Mouse (Mus musculus) right cerebral cortex, adult 18-20 months (tissue): ENCODE results near the gene Ece1.

ENCODE experiments used
- DNase-seq: peaks from one replicate; pipeline ENCODE4 v3.0.0; 2022; ENCODE audit warnings: mixed read lengths

Gene Ece1

DNA sequence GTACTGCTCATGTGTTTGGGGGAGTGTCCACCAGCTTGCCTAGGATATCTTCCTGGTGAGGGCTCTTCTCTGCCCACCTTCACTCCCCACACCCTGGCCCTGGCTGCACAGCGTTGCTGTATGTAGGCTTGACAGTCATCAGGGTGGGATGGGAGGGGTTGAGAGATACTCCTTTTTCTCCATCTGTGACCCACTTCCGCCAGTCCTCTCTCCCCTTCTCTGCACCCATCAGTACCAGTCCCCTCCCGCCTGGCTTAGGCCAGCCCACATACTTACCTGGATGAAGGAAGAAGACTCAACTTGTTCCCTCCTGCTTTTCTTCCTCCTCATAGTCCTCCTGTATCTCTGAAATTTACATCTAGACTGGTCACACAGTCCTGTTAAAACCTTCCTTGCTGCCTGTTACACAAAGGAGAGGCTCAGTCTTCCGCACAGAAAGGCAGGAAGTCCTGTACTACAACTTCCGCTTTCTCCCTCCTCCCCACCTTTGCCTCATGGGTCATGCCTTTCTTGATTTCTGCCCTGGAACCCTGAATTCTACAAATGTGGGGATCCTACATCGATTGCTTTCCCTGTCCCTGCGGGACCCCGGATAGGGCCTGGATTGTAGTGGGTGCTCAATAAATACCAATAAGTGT is 21.6 kb downstream of the Ece1 start:
- no peak for DNase-seq

DNA sequence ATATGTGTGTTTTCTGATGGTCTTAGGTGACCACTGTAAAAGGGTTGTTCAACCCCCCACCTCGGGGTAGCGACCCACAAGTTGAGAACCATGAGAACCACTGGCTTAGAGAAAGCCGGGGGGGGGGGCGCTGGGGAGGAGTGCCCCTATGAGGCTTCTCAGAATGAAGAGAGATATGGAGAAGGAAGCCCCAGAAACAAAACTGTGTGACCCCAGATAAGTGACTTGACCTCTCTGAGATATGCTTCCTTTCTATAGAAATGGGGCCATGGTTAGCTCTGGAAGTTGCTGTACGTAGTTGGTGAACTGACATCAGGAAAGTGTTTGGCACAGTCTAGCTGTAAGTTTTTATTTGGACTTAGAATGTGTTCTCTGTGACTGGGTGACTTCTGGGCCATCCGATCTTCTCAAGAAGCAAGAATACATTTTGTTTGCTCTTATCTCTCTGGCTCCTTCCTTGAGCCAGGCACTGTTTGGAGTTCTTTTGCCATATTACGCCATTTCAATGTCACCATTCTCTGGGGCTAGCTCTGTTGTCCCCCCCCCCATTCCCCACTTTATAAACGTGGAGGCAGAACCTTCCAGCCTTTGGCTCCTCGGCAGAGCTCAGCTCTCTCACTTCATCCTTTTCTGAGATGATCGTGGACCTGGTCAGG is 25.4 kb downstream of the Ece1 start:
- DNase-seq, result no peak

DNA sequence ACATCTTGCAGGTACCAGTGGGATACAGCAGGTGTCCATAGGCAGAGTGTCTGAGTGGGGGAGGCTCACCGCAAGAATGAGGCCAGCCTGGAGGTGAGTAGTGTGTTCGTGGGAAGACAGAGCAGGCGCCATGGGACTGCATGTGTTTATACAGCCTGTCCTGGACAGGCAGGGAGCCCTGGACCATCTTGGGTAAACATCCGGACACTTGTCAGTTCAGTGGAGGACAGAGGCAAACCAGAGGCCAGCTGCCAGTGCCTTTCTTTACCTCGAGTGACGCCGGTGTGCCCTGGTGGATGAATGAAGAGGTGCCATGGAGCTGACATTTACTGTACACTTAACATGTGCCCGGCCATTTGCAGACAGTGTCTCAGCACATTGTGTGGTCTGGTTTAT is 26.0 kb downstream of the Ece1 start:
- DNase-seq, result no peak

DNA sequence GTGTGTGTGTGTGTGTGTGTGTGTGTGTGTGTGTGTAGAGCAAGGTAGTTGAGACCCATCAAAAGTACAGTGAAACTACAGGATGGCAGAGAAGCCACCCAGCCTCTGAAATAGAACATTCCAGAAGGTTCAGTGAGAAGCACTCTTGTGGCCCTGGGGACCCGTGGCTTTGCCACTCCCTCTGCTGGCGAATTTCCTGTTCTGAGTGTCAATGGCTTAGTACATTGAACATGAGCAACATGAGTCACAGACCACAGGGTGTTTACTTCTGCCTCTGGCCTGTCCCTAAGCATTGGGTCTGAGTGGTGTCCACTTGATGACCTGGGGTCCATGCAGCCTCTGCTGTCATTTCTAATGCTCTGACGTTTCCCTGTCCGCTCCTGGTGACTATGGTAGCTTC is 28.6 kb downstream of the Ece1 start:
- no peak for DNase-seq

DNA sequence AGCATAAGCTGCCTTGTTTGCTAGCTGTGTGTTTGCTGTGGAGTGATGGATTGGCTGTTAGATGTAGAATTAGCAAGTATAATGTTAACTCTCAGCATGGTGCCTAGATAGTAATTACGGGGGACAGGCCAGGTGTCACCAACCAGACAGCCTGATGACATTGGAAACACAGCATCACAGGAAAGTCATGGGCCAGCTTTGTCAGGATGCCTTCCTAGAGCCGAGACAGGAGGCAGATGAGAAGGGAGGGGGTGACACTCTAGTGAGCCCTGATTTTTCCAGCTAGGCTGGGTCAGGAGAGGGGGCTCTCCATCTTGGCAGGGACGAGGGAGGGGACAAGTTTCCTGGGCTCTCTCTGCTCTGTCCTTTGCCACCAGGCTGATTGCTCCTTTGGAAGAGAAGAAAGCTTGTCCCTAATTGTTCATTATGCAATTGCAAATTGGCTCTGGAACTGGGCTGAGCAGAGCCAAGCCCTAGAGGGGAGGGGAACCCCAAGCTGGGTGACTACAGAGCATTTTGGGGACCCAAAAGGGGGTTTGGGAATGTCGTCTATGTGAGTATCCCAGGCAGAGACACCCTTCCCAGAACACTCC is 29.6 kb downstream of the Ece1 start:
- peak; percentile 57 for DNase-seq

DNA sequence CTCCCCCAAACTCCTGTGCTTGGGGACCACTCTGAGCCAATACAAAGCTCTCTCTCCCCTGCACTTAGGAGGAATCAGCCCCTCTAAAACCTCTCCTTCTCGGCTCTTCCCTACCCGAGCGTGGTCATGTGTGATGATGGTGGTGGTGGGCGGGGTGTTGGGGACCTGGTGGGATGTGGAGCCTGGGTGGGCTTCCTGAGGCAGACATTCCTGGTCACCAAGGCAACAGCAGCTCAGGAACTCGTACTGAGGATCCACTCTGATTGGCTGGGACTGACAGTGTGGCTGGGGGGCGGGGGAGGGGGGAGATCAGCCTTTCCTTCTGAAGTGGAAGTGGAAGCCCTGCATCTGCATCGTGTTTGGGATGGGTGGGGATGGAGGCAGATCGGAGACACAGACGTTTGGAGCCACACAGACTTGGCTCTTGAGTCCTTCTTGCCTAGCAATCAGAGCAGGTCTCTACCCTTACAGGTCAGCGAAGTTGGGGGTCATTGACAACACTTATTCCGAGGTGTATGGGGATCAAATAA is 30.7 kb downstream of the Ece1 start:
- no peak for DNase-seq

DNA sequence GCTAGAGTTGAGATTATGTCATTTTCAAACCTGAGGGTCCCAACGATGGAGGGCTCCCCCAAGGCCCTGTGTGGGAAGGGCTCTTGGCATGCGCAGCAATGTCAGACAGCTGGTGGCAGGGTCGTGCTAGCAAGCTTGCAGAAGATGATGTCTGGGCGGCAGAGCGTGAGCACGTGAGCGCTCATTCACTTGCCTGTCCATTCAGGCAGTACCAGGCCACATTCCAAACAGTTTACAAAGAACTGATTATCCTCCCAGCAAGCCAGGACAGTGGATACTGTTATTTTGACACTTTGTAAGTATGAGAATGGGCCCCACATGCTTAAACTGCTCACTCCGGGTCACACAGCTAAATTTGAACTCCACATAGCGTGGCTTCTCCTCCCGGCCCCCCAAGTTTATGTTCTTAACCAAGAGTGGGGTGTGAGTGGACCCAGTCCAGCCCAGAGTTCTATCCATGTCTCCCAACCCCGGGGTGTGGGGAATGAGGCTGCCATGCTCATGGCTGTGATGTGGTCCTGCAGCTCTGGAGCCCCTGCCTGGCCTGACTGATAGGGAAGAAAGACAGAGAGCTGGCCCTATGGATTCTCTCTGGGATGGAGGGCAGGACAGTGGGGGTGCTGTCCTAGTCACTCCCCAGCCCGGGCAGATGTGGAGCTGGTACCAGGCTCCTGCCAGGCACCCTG is 34.7 kb downstream of the Ece1 start:
- DNase-seq, result peak; percentile 42

DNA sequence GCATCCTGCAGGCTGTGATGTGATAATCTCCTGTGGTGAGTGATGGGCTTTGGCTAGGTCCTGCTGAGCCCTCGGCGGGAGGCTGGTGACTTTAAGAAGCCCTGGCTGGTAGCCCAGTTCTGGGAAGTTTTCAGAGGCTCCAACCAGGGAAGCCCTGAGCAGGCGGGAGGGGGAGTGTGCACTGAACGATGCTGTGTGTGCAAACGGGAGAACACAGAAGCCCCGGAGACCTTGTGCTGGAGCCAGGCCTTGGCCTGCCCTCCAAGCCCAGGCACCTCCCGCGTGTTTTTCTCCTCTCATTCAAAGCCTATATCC is 35.2 kb downstream of the Ece1 start:
- DNase-seq, result peak; percentile 72

DNA sequence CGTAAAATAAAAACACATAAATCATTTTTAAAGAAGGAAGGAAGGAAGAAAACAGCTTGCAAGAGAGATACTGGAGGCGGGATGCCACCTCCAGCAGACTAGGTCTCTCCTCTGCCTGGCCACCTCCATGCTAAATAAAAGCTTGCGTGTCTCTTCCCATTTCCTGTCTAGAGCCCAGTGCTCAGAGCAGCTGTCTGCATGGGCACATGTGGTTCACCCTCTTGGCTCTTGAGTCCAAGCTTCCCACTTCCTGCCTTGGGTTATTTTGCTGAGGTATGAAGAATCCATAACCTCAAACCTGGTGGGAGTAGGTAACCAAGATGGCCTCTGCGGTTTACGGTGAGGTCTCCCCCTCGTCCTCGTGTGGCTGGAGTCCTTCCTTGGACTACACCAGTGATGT is 36.5 kb downstream of the Ece1 start:
- no peak for DNase-seq

DNA sequence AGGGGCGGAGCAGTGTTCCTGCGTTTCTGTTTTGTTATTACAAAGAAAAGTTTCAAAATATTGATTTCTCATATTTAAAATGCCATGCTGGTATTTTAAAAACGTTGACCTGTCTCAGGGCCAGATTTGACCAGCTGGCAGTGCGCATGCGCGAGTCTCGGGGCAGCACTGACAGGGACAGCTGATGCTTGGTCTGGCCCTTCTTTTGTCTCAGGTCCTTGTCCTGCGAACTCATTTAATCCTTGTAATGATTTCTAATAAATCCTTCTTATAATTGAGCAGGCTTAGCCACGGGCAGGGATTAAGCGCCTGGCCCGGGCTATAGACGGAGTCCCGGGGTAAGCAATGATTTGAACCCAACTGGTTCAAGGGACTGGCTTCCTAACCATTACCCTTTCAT is 40.2 kb downstream of the Ece1 start:
- DNase-seq, result no peak

DNA sequence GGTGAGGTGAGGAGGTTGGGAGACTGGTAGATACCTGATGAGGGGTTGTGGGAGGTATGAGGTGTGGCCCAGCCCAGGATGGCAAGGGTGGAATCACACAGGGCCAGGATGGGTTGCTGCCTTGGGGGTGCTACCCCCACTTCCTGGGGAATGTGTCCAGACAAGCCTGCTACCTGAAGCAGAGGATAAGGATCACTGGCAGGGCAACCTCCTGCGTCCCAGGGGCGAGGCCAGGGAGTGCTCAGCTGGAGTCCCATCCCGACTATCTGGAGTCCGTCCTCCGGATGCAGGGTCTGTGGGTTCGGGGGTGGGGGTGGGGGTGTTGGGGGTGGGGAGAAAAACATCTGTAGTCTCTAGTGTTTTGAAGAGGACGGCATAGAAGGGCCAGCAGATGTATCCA is 40.8 kb downstream of the Ece1 start:
- no peak for DNase-seq

DNA sequence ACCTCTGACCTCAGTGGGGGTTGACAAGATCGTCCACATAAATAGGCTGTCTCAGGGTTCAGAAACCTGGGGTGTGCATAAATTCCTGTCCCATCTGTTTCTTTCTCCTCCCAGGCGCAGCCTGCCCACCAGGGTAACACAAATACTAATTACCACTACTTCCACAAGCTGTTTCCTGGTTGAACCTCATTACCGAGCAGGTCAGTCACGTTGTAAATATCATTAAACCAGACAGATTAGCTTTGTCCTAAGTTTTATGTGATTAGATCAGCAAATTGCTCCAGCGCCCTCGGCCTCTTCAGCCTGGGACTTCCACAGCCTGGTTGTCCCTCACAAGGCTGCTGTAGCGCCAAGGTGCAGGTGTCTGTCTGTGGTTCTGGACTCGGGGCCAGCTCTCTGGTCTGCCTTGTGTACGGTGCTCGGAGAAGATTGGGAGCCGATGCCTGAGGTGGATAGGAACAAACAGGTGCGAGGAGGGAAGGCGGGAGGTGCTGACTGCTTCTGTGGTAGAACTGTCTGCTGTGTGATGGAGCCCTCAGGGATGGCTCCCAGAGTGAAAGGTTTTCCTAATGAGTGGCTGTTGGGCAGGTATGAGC is 43.0 kb downstream of the Ece1 start:
- DNase-seq, result no peak

DNA sequence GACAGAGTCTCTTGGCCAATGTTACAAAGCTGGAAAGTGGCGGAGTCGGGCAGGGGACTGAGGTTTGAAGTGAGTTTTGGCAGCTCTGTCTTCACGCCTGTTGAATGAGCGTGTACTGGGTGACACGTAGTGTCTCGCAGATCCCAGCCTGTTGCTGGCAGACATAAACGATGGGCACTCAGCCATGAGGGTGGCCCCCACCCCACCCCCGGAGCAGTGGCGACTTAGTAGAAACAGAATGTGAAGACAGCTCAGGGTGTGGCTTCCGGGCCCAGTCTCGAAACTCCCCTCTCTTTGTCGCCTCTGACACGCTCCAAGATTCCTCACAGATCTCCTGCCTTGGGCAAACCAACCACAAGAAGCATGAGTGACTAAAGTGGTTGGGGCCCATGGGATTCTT is 45.9 kb downstream of the Ece1 start:
- no peak for DNase-seq

DNA sequence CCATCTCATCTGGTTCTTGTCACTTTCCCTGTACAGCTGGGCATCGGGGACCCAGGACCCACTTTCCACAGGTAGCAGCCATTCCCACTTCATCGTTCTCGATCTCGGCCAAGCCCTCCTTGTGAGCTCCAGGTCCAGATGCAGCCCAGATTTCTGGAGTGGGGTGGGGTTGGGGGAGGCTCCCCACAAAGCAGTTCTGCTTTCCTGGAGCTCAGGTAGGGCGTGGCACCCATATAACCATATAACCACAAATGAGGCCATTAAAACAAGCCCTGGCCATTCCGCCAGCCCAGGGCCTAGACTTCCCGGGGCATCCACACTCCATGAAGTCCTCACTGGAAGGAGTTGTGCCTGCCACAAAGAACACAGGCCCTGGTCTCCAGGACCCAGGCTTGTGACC is 46.5 kb downstream of the Ece1 start:
- DNase-seq, result no peak

DNA sequence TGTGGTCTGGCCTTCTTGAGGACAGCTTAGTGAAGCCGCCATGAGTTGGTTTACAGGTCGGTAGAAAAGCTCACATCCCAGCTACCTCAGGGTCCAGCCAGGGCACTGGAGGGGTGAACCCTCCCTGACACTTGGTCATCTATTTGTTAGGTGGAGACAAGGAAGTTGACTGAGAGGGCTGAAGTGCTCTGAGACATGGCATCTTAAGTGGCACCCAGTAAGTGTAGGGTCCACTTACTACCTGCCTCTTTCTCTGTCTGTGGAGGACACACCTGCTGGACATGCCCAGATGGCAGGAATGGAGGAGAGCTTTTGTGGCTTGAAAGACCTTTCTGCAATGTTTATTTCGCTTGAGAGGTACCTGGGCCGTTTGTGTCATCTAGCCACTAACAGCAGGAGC is 46.9 kb downstream of the Ece1 start:
- DNase-seq, result no peak

DNA sequence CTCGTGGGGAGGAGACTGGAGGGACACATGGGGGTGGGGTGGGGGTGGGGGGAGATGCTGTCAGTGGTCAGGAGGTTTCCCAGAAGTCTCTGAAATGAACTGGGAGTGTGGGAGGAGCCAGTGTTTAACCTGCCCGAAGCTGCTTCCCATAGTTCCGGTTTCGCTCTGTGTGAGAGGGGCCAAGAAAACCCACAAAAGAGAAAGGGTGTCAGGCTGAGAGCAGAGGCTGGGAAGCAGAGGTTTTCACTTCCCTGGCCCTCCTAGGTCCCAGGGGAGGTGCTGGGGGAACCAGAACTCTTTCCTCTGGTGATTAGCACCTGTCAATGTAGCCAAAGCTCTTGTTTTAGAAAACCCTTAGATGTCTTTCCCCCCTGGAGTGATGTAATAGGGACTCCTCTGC is 47.4 kb downstream of the Ece1 start:
- DNase-seq, result no peak

DNA sequence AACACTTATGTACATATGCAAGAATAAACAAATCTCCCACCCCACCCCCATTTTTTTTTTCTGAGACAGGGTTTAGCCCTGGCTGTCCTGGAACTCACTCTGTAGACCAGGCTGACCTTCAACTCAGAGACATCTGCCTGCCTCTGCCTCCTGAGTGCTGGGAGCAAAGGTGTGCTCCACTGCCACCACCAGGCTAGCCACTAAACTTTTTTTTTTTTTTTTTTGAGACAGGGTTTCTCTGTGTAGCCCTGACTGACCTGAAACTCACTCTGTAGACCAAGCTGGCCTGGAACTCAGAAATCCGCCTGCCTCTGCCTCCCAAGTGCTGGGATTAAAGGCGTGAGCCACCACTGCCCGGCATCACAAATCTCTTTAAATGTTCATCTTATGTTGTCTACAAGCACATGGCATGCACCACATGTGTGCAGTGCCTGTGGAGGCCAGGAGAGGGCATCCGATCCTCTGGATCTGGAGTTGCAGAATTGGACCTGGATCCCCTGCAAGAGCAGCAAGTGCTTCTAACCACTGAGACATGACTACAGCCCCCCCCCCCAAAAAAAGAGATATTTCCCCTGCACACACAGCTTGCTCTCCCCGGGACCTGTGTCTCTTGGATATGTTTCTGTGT is 48.5 kb downstream of the Ece1 start:
- DNase-seq, result no peak

DNA sequence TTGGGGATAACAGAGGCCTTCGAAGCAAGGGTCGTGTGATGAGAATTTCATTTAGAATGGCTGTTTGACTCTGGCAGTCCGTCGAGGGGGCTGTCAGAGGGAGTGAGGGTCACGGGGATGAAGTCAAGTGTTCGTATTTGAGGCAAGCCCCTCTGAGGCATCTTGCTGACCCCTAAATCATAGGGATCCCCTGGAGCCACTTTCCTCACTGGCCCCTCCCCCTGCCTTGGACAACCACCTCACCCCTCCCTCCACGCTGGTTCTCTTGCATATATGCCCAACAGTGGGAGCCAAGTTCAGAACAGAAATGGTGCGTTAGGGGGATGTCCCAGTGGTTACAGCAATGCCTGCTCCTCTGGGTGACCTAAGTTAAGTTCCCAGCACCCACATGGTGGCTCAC is 49.6 kb downstream of the Ece1 start:
- DNase-seq, result no peak

DNA sequence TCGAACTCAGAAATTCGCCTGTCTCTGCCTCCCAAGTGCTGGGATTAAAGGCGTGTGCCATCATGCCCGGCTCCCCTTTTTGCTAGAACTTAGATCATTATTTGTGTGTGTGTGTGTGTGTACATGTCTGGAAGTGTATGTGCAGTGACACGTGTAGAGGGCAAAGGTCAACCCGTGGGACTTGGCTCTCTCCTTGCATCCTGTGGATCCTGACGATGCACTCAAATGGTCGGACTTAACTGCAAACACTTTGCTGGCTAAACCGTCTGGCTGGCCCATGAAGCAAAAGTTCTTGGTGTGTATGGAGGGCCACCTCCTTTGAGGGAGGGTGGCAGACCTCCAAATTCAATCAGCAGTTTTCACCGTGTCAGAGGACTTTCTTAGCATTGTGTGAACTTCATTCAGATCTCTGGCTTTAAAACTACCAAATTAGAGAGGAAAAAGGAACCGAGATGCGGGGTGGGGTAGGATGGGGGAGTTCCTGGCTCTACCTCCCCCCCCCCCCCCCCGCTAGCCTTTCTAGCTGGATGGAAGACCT is 50.8 kb downstream of the Ece1 start:
- DNase-seq, result no peak

DNA sequence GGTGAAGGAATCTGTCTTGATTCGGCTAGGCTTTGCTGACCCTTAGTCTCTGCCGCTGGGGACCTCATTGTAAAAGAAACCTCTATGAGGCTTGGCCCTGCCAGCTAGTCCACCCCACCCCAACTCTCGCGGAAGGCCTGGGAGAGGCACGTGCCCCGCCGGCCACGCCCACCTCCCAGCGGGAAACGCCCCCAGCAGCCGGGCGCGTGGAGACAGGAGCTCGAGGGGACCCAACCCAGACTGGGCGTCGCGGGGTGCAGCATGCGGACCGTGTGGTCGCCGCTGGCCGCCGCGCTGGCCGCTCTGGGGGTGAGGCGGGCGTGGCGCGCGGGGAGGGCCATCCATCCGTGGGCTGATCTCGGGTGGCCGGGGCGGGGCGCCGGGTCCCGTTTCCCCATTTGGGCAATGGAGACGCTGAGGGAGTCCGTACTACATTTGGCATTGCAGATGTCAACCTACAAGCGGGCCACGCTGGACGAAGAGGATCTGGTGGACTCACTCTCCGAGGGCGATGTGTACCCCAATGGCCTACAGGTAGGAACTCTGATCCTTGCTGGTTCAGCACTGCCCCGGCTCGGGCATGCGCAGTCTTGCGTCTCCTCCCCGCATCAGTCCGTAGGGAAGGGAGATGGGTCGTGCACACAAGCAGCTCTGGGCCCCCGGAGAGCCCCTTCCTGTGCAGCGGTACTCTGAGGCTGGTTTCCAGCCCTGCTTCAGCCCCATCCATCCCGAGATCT is 51.5 kb downstream of the Ece1 start:
- DNase-seq, result peak; percentile 39

DNA sequence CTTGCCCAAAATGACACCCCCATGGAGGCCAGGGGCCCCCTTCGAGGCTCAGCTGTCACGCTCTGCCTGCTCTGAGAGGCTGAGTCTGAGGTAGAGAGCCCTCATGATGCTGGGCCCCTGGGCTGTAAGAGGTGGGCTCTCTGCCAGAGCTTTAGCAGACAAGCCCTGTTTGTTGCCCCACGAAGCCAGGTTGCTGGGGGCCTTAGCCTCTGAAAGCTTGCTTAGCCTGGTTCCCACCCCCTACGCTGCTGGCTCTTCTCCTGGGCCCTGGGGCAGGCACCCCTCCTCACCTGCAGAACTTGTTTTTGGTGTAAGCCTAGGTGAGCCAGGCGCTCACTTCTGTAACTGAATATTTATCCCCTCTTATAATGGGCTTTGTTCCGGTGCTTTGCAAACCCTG is 55.6 kb downstream of the Ece1 start:
- no peak for DNase-seq

DNA sequence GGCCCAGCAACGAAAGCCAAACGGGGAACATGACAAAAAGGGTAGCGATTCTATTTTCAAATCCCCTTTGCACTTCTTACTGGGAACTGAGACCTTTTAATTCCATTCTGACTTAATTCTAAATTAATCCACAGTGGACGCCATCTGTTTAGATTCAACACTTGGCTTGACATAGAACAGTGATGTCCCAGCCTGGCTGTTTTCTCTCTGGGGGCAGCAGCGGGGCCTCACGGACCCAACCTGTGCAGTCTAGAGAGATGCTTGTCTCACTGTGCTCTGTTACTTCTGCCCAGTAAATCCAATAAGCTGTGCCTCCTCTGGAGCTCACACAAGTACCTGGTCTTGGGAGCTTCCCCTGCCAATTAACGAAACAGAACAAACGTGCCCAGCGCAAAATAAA is 56.5 kb downstream of the Ece1 start:
- no peak for DNase-seq
